Mouse (Mus musculus) cortical plate, adult 2 months (tissue): ENCODE data around the gene Adam8.

ENCODE experiments used
- CTCF ChIP-seq: fragments of 200-500 bp; IDR thresholded peaks from 2 replicates; pipeline ENCODE4 v1.5.1; 2011; ENCODE audit warnings: mild to moderate bottlenecking, control low read depth, low read length; ENCODE audit not compliant: insufficient read depth; ENCODE audit errors: extremely low read depth
- POLR2A ChIP-seq: fragments of 200-500 bp; IDR thresholded peaks from 2 replicates; pipeline ENCODE4 v1.6.1; 2011; ENCODE audit warnings: mild to moderate bottlenecking, low read length, control low read depth; ENCODE audit not compliant: insufficient read depth; ENCODE audit errors: extremely low read depth

DNA sequence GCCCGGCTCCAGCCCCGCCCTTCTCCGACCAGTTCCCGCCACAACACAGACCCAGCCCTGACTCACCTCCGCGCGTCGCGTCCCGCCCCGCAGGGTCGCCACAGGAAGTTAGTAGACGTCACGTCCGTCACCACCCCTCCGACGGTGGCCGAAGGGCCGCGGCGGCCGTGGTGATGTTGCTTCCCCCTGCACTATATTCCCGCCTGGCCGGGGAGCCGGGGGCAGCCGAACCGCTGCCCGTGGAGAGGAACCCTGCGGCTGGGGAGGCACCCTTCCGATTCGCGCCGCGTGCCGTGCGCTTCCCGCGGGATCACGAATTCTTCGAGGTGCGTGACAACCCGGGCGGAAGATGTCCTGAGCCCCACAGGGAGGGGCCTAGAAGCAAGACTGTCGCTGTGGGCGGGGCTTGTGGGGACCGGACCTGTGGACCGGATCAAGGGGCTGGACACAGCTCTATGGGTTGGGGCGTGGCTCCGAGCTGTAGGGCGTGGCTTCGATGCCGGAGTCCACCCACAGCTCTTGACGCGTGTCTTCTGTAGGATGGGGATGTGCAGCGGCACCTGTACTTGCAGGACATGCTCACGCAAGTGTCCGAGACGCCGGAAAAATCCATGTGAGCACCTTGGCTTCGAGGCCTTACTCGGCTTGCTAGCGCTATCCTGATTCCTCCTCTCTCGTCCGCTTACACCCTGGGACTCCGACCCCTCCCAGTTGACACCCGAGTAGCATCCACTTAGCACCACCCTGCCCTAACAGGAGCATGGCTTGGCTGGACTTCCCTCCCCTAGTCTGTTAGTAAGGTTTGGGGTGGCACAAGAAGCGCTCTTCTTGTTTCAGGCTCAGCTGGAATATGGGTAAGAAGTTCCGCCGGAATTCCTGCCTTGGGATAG, 44.2 kb upstream of the Adam8 start, which contains the start of the genes Zfp511 and Tubgcp2:
- TF ChIP-seq CTCF (no peak), POLR2A (peak; percentile 58)
